Mouse (Mus musculus): ENCODE measurements around the gene Klk15. TPM values are rescaled to one million over a fixed set of nuclear protein-coding genes. Genes with fewer than 3 reads are reported as not detected.
"Not testable (repeated sequence)": the region's sequence is repeated elsewhere in the genome, so short reads cannot be mapped to it uniquely, and the experiment has no call there.

Gene Klk15
- total RNA-seq (2021), result not detected
- long read RNA-seq, experiment 1, result 0 reads
- long read RNA-seq, experiment 2, result 0 reads

- DNase-seq, result no peak
Observed at GRCm38 (mm10) chr7:43933440-43933839, at the start of gene Klk15. TSS of gene Klk15 (plus strand) at chr7:43933740.

DNA sequence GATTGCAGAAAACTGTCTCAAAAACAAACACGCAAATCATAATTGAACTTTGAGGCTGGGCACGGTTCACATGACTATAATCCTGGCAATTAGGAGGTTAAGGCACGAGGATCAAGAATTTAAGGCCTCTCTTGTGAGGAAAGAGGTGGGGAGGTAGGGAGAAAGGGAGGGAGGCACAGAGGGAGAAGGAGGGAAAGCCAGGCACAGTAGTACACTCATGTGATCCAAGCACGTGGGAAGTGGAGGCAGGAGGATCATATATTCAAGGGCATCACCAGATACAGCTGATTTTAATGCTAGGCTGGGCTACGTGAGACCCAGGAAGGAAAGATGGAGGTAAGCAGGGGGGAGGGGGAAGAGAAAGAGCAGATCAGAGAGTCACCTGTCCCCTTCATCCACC lies 42.2 kb upstream of the Klk15 start:
- DNase-seq, result no peak

GRCm38 (mm10) chr7:43891788-43892187 lies 41.8 kb upstream of the Klk15 start:
- no peak for DNase-seq

- peak; percentile 35 for DNase-seq
Observed at GRCm38 (mm10) chr7:43894836-43895235, 38.7 kb upstream of the Klk15 start.

GRCm38 (mm10) chr7:43914821-43915220 lies 18.7 kb upstream of the Klk15 start:
- DNase-seq, result no peak

DNA sequence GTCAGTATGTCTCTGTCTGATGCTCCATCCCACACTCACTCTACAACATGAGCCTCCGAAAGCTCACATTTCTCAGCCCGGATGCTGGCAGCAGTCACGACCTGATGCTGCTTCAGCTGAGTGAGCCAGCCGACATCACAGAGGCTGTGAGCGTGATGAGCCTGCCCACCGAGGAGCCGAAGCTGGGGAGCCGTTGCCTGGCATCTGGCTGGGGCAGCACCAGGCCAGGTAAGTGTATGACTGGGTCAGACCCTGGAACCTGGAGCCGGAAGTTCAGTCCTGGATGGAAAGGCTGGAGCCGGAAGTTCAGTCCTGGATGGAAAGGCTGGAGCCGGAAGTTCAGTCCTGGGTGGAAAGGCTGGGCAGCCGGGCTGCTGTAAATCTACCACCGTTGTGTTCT lies 15.1 kb upstream of the Klk15 start:
- DNase-seq, result no peak

GRCm38 (mm10) chr7:43918871-43919270 lies 14.7 kb upstream of the Klk15 start:
- DNase-seq, result no peak

GRCm38 (mm10) chr7:43919559-43920451 lies 13.7 kb upstream of the Klk15 start:
- DNase-seq, result peak; percentile 15

DNA sequence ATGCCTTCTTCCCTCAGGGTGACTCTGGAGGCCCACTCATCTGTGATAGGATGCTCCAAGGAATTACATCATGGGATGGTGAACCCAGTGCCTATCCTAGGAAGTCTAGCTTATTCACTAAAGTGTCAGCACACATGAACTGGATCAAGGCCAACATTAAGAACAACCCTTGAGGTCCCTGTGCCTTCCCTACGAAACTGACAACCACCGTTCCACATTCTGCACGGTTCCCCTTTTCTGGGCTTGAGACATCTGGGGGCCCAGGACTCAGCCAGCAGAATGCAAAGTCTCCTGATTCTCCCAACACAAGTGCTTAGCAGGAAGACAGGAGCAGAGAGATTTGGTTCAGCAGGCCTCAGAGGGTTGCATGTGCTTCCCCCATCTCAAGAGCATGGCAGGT lies 13.0 kb upstream of the Klk15 start:
- DNase-seq, result no peak

DNA sequence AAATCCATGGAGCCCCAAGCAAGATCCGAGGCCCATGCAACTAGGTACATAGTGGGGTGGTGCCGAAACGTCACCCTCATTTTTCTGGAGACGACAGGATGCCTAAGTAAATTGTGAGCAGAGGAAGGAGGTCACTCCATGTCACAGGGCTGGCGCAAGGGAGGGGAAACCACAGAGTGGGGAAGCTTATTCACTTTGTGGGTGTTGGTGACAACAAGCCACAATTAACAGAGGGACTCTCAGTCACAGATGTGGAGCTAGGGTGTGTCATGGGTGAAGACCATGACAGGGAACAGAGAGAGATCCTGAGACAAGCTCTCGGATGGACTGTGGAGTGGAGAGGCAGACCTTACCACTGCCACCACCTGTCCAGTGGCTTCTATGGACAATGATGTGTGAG lies 12.5 kb upstream of the Klk15 start:
- DNase-seq, result no peak

DNA sequence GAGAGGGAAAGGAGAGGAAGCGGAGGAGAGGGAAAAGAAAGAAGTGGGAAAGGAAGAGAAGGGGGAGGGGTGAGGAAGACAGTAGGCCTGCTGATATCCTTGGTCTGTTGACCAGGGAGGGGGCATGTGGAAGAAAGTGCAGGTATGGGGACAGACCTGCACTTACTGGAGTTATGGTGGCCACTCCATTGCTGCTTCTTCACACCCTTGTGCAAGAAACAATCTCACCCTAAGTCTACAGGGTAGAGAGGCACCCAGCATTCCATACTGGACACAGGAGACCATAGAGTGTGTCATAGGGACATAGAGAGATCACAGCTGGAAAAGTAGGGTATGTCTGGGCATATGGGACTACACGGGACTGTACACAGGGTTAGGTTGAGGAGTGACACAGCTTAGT lies 11.6 kb upstream of the Klk15 start:
- no peak for DNase-seq

- DNase-seq, result no peak
Observed at GRCm38 (mm10) chr7:43925985-43926384, 7.6 kb upstream of the Klk15 start.

DNA sequence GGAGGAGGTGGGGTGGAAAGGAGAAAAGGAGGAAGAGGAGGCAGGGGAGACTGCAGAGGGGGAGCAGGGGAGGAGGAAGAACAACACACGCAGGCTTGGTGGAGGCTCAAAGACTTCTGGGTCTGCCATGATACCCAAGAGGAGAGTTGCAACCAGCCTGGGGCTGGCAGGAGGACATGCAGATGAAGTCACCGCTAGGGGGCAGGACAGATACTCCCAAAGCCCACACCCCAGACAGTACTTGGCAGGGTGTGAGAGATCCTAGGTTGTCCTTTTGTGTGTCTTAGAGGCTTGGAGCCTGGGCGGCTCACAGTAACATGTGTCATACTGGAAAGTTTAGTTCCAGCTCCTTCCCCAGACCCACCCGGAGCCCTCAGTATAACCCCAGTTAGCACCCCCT lies 5.0 kb upstream of the Klk15 start:
- DNase-seq, result no peak

DNA sequence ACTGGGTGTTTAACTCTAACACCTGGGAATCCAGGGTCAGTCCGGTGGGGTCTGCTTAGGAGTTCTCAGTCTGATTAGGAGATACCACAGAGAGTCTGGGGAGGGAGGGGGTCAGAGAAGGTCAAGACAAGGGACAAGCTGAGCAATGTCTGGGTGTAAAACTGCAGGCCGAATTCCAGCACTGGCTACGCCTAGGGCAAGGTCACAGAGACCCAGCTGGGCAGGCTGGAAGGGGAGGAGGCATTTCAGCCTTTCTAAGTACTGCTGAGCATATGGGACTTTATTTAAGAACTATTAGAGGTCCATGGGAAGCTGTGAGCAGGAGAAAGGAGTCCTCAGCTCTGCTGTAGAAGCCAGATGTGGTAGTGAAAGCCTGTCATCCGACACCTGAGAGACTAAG lies 1.2 kb upstream of the Klk15 start:
- no peak for DNase-seq

DNA sequence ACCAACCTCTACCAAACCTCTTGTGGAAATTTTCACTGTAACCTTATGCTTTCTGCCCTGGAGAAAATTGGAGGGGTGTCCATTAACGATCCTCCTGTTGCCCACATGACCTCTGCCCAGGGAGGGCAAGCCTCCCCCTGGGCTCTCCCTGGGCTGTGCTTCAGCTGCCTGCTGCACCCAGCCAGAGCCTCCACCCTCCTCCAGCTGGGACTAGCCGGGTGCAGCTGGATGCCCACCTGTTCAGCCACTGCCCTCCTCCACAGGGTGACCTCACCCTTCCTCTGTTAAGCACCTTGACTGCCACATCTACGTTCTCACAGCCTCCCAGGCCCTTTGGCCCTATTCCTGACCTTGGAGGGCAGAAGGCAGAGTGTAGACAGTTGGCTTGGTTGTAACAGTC lies 1.2 kb downstream of the Klk15 start:
- DNase-seq, result no peak

- no peak for DNase-seq
Observed at GRCm38 (mm10) chr7:43936551-43936950, 3.0 kb downstream of the Klk15 start.

GRCm38 (mm10) chr7:43942293-43942692 lies 8.8 kb downstream of the Klk15 start:
- not testable (repeated sequence) for DNase-seq

- no peak for DNase-seq
Observed at GRCm38 (mm10) chr7:43944727-43945264, 11.3 kb downstream of the Klk15 start.

DNA sequence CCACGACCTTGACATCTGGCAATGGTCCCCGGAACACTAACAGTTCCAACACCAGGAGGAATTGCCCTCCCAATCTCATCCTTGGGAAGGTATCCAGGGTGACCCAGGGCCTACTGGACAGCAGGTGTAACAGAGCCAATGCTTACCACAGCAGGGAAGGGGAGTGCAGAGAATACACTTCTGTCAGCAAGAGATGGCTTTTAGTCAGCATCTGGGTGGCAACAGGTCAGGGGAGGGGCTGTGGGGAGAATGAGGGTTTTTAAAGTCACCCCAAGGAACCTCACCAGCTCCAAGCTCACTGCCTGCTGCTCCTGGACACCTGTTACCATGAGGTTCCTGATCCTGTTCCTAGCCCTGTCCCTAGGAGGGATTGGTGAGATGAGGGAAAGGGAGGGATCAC lies 16.8 kb downstream of the Klk15 start, which contains the start of gene Klk1b8:
TSS of gene Klk1b8 (plus strand) at position 301 of the 400 bp plus-strand sequence.
- no peak for DNase-seq

GRCm38 (mm10) chr7:43952703-43953102 lies 19.2 kb downstream of the Klk15 start:
- DNase-seq, result no peak

- no peak for DNase-seq
Observed at GRCm38 (mm10) chr7:43966451-43966850, 32.9 kb downstream of the Klk15 start, which contains the start of gene Klk1b1. TSS of gene Klk1b1 (plus strand) at chr7:43966751.

GRCm38 (mm10) chr7:43967058-43967457 lies 33.5 kb downstream of the Klk15 start:
- no peak for DNase-seq

GRCm38 (mm10) chr7:43967612-43968011 lies 34.1 kb downstream of the Klk15 start:
- DNase-seq, result no peak

GRCm38 (mm10) chr7:43975761-43976160 lies 42.2 kb downstream of the Klk15 start, which contains the start of gene Klk1b9:
TSS of gene Klk1b9 (plus strand) at chr7:43976061.
- not testable (repeated sequence) for DNase-seq

Data from gastrocnemius, postnatal 25 days (tissue).